Mouse (Mus musculus): ENCODE results near the gene Prelid3b.

The Prelid3b gene

DNA sequence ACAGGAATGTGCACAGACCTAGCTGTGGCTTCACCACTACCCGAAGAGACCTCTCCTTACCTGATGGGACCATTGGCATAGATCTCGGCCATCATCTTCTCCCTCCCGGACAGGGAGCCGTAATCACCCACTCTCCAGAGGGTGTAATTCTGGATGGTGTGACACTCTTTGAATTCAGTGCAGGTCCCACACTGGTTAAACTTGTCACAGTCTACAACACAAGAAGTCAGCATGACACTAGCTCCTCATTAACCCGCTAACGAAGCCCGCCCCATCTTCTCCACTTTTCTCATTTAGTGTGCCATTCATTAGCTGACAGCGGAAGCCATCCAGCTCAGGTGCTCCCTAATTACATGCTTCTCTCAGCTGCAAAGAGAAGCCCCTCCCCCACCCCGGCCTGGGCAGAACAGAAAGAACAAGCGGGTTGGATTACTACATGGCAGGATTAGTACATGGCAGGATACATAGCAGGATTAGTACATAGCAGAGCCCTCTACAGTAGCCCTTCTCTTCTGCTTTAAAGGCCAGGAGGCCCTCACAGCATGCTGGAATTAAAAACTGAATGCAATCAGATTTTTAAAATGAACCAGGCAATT, 43.8 kb downstream of the Prelid3b start:
- ATAC-seq (ENCODE audit: insufficient number of reproducible peaks, low FRiP score, low TSS enrichment) = no peak

DNA sequence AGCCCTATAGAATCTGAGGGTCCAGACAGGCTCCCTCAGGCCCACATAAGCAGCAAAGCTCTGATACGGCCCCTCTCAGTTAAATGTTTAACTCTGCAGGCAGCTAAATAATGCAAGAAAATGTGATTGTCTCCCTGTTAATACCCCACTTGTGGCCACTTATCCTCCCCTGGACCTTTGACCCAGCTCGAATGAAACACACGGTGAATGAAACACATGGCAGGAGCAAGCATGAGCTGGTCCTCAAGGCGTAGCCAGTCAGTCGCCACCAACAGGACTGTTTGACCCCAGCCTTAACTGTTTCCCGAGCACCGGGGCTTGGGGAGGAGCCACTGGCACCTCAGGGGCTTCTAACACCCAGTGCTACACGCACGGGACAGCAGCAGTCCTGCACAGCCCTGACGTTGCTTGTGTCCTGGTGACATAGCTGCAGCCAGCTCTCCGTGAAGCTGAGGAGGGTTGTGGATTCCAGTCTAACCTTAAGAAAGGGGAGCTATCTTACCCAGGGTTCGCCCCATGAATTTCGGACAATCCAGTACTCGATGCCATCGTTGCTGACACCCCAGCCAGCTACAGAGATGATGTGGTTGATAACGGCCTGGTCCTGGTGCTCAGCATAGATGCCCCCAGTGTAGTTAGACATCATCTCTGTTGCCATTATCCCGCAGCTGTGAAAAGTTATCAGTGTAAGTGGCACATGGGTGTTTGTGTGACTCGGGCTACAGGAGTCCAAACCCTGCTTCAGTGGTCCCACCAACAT, 44.6 kb downstream of the Prelid3b start:
- ATAC-seq (ENCODE audit: insufficient number of reproducible peaks, low FRiP score, low TSS enrichment) = no peak

DNA sequence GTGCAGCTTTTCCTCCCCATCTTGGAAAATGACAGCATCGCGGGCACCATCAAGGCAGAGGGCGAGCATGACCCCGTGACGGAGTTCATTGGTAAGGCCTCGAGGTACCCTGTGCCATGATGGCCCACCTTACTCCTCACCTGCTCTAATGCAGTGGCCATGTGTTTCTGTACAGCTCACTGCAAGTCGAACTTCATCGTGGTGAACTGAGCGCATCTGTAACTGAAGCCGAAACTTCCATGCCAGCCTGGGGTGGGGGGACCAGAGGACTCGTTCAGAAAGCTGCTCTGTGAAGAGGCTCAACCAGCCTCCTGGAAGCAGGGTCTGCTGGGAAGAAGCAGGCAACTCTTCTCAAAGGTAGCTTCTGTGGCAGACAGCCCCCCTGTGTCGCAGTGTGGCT, 46.0 kb downstream of the Prelid3b start:
- no peak for ATAC-seq (ENCODE audit: insufficient number of reproducible peaks, low FRiP score, low TSS enrichment)

DNA sequence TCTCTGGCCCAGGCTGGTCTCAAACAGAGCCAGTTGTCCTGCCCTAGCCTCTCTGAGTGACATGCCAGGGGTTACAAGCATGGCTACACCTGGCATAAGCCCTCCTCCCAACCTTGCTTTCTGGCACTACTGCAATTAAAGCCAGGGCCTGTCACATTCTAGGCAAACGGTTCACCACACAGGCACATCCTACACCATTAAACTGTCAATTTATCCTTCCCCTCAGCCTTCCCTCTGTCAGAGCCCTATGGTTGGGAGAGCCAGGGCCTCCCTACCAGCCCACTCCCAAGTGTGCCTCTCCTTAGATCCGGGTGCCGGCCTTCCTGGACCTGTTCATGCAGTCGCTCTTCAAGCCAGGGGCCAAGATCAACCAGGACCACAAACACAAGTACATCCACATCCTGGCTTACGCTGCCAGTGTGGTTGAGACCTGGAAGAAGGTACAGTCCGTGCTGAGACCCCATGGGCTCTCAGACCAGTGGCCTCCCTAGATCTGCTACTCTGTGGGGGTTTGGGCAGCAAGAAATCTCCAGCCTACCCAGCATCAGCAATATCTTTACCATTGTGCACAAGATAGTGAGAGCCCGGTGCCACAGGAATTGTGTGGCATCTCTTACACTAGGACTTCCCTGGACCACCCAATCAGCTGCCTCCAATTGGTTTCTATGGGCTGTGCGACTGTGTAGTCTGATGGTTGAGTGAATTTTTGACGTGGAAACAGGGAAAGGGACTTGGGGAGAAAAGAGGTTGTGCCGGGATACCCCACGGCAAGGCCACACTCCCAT, 48.4 kb downstream of the Prelid3b start:
- no peak for ATAC-seq (ENCODE audit: insufficient number of reproducible peaks, low FRiP score, low TSS enrichment)

DNA sequence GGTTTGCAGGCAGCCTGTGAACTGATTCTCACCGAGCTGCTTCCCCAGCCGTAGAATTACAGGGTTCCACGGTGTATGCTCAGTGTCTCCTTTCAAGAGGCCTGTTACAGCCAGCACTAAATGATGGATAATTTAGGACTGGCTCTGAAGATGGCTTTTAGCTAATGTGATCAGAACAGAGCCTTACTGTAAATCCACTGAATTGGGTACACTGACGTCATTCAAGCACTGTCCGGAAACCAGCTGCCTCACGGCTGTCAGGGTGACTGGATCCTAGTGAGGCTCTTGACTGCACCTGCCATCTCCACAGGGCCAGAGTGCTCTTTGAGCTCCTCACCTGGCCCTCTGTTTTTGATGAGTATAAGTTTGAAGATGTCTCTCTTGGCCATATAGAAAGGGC, 51.8 kb downstream of the Prelid3b start:
- ATAC-seq (ENCODE audit: insufficient number of reproducible peaks, low FRiP score, low TSS enrichment) = no peak

DNA sequence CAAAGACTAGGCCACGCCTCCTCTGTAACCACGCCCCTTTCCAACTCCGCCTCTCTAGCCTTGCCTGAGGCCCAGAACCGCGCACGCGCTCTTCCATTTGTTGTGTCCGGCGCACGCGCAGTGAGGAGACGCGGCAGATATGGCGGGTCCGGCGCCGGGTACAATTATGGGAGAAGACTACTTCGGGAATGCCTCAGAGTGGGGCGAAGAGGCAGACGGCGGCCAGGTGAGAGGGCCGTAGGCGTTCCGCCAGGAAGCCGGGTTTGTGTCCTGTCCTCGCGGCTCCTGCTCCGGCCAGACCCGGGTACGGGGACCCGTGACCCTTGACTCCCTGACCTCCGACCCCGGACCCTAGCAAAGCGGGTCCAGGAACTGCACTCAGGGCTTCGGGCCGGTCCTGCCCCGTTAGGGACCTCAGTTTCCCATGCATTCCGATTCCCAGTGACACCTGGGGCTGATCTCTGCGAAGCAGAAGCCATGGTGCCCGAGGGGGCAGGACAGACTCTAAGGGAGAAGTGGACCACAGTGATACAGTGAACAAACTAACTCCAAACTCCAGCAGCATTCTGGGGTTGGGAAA, 57.1 kb downstream of the Prelid3b start, which contains the start of gene Nelfcd:
Gene Nelfcd (plus strand): TSS at position 74 of the 580 bp plus-strand sequence.
- ATAC-seq (ENCODE audit: insufficient number of reproducible peaks, low FRiP score, low TSS enrichment) = peak; percentile 87

Data from cerebellum, adult (tissue).